Mouse (Mus musculus): Measurements from ENCODE around the gene Arrdc3.

Arrdc3 gene

DNA sequence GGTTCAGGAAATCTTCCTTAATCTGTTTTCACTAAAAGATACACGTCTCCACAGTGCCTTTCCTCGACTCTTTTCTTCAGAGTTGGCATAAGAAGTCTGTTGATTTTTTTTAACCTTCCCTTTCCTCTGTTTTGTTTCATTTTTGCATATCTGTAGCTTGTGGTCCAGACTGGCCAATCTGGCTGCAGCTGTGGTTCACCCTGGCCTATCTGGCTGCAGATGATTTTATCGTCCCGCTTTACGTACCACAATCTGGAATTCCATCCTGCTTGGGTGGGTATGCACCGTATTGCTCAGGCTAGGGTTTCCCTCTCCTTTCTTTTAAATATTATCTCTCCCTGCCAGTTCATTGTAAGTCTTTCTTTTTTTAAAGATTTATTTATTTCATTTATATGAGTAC is 37.8 kb downstream of the Arrdc3 start:
- DNase-seq (ENCODE audit: low read depth in 2 of 2, low spot score in 2 of 2) = no peak

DNA sequence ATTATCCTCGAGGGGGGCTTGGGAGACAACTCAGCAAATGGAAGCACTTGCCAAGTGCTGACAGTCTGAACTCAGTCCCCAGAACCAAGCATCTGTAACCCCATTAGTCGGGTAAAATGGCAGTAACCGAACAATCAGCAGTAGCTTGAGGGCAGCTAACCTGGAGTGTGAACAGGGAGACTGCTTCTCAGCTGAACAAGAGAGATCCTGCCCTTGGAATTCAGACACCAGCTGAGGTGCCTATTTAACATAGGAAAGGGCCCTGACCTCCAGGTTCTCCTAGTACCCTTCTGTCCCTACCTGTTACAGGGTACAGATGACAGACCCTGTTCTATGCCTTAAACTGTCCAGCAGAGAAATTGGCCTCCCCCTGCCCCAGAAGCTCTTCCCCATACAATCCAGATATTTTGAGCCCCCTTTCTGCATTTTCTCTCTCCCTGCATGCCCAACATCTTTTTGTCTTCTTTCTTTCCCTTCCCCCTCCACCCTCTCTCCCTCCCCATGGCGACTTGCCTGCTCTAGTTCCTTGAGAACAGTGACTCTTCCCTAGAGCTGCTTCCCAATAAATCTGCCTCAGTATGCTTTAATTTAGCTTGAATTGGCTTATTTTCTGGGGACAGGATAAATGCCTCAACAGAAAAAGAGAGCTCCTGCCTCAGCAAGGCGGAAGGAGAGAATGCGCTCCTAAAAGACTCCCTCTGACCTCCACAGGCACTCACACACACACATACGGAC is 38.6 kb downstream of the Arrdc3 start:
- no peak for DNase-seq (ENCODE audit: low read depth in 2 of 2, low spot score in 2 of 2)

DNA sequence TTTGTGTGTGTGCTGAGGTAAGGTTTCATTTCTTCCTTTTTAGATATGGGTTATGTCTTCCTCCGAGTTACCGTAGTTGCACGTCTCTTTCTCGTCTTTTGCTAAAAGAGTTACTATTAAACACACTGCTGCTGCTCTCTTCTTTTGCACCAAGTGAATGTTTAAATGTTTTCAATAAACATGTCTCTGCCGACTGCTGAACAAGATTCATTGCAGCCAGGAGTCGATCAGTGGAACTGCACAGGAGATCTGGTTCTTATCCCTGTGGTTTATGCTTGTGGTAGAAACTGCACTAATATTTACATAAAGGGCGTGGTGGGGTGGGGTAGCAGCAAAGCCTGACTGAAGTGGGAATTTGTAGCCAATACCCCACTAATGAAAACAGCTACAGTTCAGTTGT is 45.0 kb downstream of the Arrdc3 start:
- no peak for DNase-seq (ENCODE audit: low read depth in 2 of 2, low spot score in 2 of 2)

- no peak for DNase-seq (ENCODE audit: low read depth in 2 of 2, low spot score in 2 of 2)
Measured at GRCm38 (mm10) chr13:80930030-80930429, 46.8 kb downstream of the Arrdc3 start.

DNA sequence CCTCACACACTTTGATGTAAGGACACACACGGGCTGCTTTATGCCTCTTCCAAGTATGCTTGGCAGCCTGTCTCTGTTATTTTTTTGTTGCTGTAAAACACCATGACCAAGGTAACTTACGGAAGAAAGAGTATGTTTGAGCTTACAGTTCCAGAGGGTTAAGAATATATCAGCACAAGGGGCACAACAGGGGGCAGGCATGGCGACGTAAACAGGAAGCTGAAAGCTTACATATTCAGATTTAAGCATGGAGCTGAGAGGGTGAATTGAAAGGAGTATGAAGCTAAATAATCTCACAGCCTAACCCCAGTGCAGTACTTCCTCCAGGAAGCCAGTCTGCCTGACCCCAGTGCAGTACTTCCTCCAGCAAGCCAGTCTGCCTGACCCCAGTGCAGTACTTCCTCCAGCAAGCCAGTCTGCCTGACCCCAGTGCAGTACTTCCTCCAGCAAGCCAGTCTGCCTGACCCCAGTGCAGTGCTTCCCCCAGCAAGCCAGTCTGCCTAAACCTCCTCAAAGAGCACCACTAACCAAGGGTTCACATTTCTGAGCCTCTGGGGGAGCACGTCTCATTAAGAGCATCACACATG is 49.7 kb downstream of the Arrdc3 start:
- DNase-seq (ENCODE audit: low read depth in 2 of 2, low spot score in 2 of 2) = no peak

GRCm38 (mm10) chr13:80936426-80936825 is 53.2 kb downstream of the Arrdc3 start:
- no peak for DNase-seq (ENCODE audit: low read depth in 2 of 2, low spot score in 2 of 2)

DNA sequence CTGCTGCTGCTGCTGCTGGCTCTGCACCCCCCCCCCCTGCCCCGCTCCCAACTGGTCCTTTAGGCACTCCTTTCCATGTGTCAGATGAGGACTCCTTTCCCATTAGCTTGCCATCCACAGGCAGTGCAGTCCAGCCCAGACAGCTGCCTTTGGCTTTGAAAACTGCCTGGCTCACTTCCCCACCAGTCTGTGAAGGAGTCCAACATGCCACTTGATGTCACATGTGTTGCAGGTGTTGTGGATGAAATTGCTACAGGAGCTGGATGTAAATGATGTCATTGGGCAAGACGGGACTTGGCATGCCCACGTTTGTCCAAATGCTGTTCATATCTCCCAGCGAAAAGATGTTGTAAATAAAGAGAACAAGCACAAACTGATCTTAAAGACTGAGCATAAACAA is 56.0 kb downstream of the Arrdc3 start:
- no peak for DNase-seq (ENCODE audit: low read depth in 2 of 2, low spot score in 2 of 2)

DNA sequence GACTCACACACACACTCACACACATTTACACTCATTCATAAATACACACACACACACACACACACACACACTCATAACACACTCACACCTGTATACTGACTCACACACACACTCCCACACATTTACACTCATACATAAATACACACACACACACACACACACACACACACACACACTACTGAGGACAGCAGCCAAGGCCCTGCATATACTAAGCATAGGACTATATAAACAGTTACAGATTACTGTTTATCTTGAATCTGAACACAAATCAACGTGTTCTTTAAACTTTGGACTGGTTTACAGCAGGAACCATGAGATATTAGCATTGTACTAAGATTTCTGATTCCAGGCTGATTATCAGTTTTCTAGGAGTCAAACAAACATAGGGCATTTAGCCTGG is 56.7 kb downstream of the Arrdc3 start:
- DNase-seq (ENCODE audit: low read depth in 2 of 2, low spot score in 2 of 2) = no peak

- DNase-seq (ENCODE audit: low read depth in 2 of 2, low spot score in 2 of 2) = no peak
Measured at GRCm38 (mm10) chr13:80940421-80940820, 57.2 kb downstream of the Arrdc3 start.

GRCm38 (mm10) chr13:80940860-80941630 is 57.9 kb downstream of the Arrdc3 start:
- no peak for DNase-seq (ENCODE audit: low read depth in 2 of 2, low spot score in 2 of 2)

DNA sequence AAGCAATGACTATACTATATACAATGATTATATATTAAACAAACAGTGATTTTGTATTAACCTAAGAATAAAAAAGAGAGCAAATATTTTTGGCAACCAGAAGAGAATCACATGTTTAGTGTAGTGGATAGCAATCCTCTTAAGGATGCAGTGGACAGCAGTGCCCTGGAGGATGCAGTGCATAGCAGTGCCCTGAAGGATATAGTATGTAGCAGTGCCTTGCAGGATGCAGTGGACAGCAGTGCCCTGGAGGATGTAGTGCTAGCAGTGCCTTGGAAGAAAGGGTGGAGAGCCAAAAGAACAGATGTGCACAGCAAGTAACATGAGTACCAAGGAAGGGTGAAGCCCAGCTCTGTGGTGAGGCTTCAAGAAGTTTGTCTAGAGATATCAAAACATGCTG is 61.3 kb downstream of the Arrdc3 start:
- no peak for DNase-seq (ENCODE audit: low read depth in 2 of 2, low spot score in 2 of 2)
